Mouse (Mus musculus): ENCODE results near the gene Nbea. TPM values are rescaled to one million over a fixed set of nuclear protein-coding genes. Genes with fewer than 3 reads are reported as not detected.

Nbea gene
- total RNA-seq, 2 experiments from 2014 or later: 211 to 225 TPM

- no peak for DNase-seq
Measured at GRCm38 (mm10) chr3:55824864-55825263, 358.6 kb downstream of the Nbea start.

- DNase-seq: no peak
Measured at GRCm38 (mm10) chr3:55819598-55819997, 363.9 kb downstream of the Nbea start.

GRCm38 (mm10) chr3:55818082-55818481, 365.4 kb downstream of the Nbea start:
- DNase-seq: no peak

- DNase-seq: no peak
Measured at GRCm38 (mm10) chr3:55816638-55817375, 366.7 kb downstream of the Nbea start.

- no peak for DNase-seq
Measured at GRCm38 (mm10) chr3:55816096-55816495, 367.4 kb downstream of the Nbea start.

GRCm38 (mm10) chr3:55814993-55815625, 368.4 kb downstream of the Nbea start:
- no peak for DNase-seq

- no peak for DNase-seq
Measured at GRCm38 (mm10) chr3:55794768-55795167, 388.7 kb downstream of the Nbea start.

GRCm38 (mm10) chr3:55793842-55794575, 389.5 kb downstream of the Nbea start:
- DNase-seq: no peak

GRCm38 (mm10) chr3:55792251-55792650, 391.2 kb downstream of the Nbea start:
- no peak for DNase-seq

GRCm38 (mm10) chr3:55790609-55791008, 392.9 kb downstream of the Nbea start:
- DNase-seq: no peak

- DNase-seq: no peak
Measured at GRCm38 (mm10) chr3:55789856-55790255, 393.6 kb downstream of the Nbea start.

- no peak for DNase-seq
Measured at GRCm38 (mm10) chr3:55788621-55789201, 394.8 kb downstream of the Nbea start.

GRCm38 (mm10) chr3:55788214-55788586, 395.3 kb downstream of the Nbea start:
- no peak for DNase-seq

GRCm38 (mm10) chr3:55787487-55788213, 395.9 kb downstream of the Nbea start:
- DNase-seq: no peak

- DNase-seq: no peak
Measured at GRCm38 (mm10) chr3:55786835-55787486, 396.5 kb downstream of the Nbea start.

GRCm38 (mm10) chr3:55785981-55786725, 397.3 kb downstream of the Nbea start:
- DNase-seq: no peak

GRCm38 (mm10) chr3:55785266-55785980, 398.1 kb downstream of the Nbea start:
- no peak for DNase-seq

- DNase-seq: no peak
Measured at GRCm38 (mm10) chr3:55784101-55784500, 399.4 kb downstream of the Nbea start.

- DNase-seq: no peak
Measured at GRCm38 (mm10) chr3:55783171-55784081, 400.1 kb downstream of the Nbea start.
